Mouse (Mus musculus) gastrocnemius, postnatal 25 days (tissue): ENCODE data around the gene Eaf2. TPM values are rescaled to one million over a fixed set of nuclear protein-coding genes. Genes with fewer than 3 reads are reported as not detected.

Experiments
- DNase-seq: peaks from one replicate; pipeline ENCODE4 v3.0.0; 2022
- microRNA-seq, 2 experiments: library from miRNA; unstranded; fragments of <30 nt; microRNA quantifications; one replicate each; pipeline ENCODE4 v1.2.0; 2021; ENCODE audit warnings: borderline replicate concordance in 2 of 2
- total RNA-seq, 2 experiments: library from RNA; stranded (reverse); gene quantifications; 1 replicate in 1 of 2; 2 replicates in 1 of 2; pipeline ENCODE4 v1.2.3; 2021

The Eaf2 gene
- total RNA-seq, 2 experiments from 2014 or later: 0.19 TPM; not detected in 1

DNA sequence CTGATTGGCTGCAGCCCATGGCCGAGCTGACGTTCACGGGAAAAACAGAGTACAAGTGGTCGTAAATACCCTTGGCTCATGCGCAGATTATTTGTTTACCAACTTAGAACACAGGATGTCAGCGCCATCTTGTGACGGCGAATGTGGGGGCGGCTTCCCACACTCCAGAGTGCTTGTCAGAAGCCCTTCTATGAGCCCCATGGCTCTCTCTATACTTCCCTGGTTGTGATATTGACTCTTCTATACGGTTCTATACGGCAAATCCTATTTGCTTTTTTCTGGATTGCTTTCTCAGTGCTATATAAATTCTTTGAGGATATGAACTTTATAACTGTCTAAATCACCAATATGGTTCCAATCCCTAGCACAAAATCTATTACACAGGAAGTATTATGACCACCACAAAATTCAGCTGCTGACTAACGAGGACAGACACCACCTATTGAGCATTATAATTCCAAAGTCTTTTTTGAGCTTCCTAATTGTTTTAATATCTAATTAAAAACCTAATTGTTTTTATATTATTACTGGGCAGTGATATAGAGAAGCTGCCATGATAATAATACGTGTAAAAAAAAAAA lies 104.5 kb downstream of the Eaf2 start:
- DNase-seq: no peak

DNA sequence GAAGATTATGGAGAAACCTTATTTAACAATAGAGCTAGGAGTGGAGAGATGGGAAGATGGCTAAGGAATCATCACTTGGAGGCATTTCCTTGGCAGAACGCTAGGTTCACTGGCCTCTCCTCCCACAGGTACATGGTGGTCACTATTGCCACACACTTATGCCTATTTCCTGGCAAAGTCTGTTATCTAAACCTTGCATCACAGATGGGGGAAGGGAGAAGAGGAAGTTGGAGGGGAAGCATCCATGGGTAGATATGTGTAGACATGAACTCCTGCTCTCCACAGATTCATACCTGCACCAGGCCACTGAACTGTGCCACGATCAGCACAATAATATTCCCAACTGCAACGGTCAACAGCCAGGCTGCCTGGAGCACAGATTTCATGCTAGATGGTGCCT lies 122.8 kb downstream of the Eaf2 start:
- DNase-seq: no peak

DNA sequence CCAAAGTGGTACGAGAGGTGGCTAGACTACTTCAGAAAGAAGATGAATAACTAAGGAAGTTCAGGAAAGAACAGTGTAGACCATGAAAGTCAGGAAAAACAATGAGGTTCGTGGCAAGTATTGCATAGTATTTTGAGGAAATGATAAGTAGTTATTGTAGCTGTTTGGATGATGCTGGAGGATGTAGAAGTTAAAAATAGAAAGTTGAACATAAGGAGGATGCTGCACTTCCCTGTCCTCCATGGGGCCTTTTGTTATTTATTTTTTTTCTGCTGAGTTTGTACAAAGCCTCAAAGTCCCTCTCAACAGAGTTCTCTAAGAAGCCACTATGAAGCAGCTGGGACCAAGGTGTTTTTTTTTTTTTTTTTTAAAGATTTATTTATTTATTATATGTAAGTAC lies 127.0 kb downstream of the Eaf2 start:
- no peak for DNase-seq

GRCm38 (mm10) chr16:36747068-36747467 lies 127.7 kb downstream of the Eaf2 start:
- DNase-seq: no peak

GRCm38 (mm10) chr16:36743580-36743979 lies 131.2 kb downstream of the Eaf2 start:
- no peak for DNase-seq

Small RNA genes within 50 kb of the gene (microRNA-seq; reads per million reads assigned to microRNA genes)
- gene Gm22617: 0 reads per million in 2 experiments

Other genes with a start within 250 kb of the Eaf2 start
- gene Cd86, start 208.9 kb downstream of the Eaf2 start, total RNA-seq: under 1 TPM; 0.51 to 0.91 TPM
- under 1 TPM in 1 of 2 experiments, not detected in 1; 0.08 TPM for gene Ildr1, start 181.0 kb downstream of the Eaf2 start, total RNA-seq
- gene Slc15a2, start 90.0 kb downstream of the Eaf2 start, total RNA-seq: under 1 TPM; 0.51 to 0.83 TPM
- 1 to 10 TPM; 4.7 TPM for gene Iqcb1, start 46.6 kb downstream of the Eaf2 start, total RNA-seq
- gene Golgb1, start 137 bp upstream of the Eaf2 start, total RNA-seq: 10 to 100 TPM; 18.1 to 23.0 TPM
- gene Hcls1, start 60.0 kb upstream of the Eaf2 start, total RNA-seq: 1 to 10 TPM; 2.8 to 3.7 TPM
- gene Fbxo40, start 115.5 kb upstream of the Eaf2 start, total RNA-seq: 100 to 1,000 TPM; 214 to 223 TPM
- under 1 TPM; 0.33 to 0.38 TPM for gene Polq, start 136.8 kb upstream of the Eaf2 start, total RNA-seq